Comparison of ENCODE assay signal across 8 mouse cellular contexts in genomic region chr5:35104960-35105921, GRCm38 (mm10). TPM values are rescaled to one million over a fixed set of nuclear protein-coding genes. Genes with fewer than 3 reads are reported as not detected.
DNase-seq lines count a peak whose midpoint lies in the region; ATAC-seq lines count a peak whose summit lies in the region.

Gene Lrpap1 (minus strand): TSS chr5:35105766.

- H3K27me3 ChIP-seq in hindbrain, embryonic 14.5 days (ENCODE audit: control insufficient read depth, insufficient read depth, low read length) = no peaks in the 10 kb centered on the region

- no peaks in the 10 kb centered on the region for H3K9me3 ChIP-seq in hindbrain, embryonic 14.5 days (ENCODE audit: control insufficient read depth, low read length)

- peaks cover 24% of the 10 kb centered on the region for H3K36me3 ChIP-seq in hindbrain, embryonic 14.5 days (replicated peaks; ENCODE audit: control insufficient read depth, insufficient read depth)

- peak within 1 kb of the TSS; percentile 81 for H3K4me2 ChIP-seq in hindbrain, embryonic 14.5 days (replicated peaks)

- 1% methylated on average over 39 of the region's 39 CpGs for WGBS in hindbrain, embryonic 14.5 days

- peak; percentile 95 for ATAC-seq in hindbrain, embryonic 14.5 days (ENCODE audit: low FRiP score)

- peak within 1 kb of the TSS; percentile 88 for H3K9ac ChIP-seq in hindbrain, embryonic 14.5 days

- peak within 1 kb of the TSS; percentile 83 for H3K27ac ChIP-seq in hindbrain, embryonic 14.5 days

- peak; percentile 88 for DNase-seq in R1 (ENCODE audit: low read depth, low spot score)
- DNase-seq in cerebellum, postnatal 25 days = peak; percentile 92 to 96
- peak; percentile 72 to 79 for DNase-seq in frontal cortex, postnatal 25 days (ENCODE audit: low spot score in 2 of 2)
- peak; percentile 92 for DNase-seq in hindbrain, embryonic 14.5 days (ENCODE audit: low spot score)
- DNase-seq in layer of hippocampus, postnatal 36 days = peak; percentile 87 to 88
- peak; percentile 90 for DNase-seq in lung, postnatal 36 days
- DNase-seq in retina, postnatal 1 day = peak; percentile 94
- peak; percentile 78 to 87 for DNase-seq in urinary bladder, adult 18-20 months (ENCODE audit: low spot score in 2 of 2)

- H3K4me3 ChIP-seq in hindbrain, embryonic 14.5 days (replicated peaks; ENCODE audit: low read length) = peak within 1 kb of the TSS; percentile 74

- peaks cover 23% of the 10 kb centered on the region for H3K4me1 ChIP-seq in hindbrain, embryonic 14.5 days (replicated peaks; ENCODE audit: control insufficient read depth, insufficient read depth, low read length)

RNA-seq across cellular contexts. Expression of gene Lrpap1, which starts in this region (rescaled TPM):
- polyA plus RNA-seq in hindbrain, embryonic 14.5 days (2014; fragmentation: Nextera tagmentation; extraction: Ambion mirVana) = 150 and 160 TPM in 2 replicates
- 100 to 1,000 TPM; 150 to 152 TPM for total RNA-seq in layer of hippocampus, postnatal 36 days (2021)

Comparison
In these comparisons a context has a peak if more than half of its experiments do, and no peak if none do; other contexts are left out.
1. Peak in every context shown above with its lines: DNase-seq, ATAC-seq, H3K4me3 ChIP-seq and H3K27ac ChIP-seq.